Mouse (Mus musculus) liver (tissue): ENCODE results near the gene Vmn1r20.
"Not testable (repeated sequence)": the region's sequence is repeated elsewhere in the genome, so short reads cannot be mapped to it uniquely, and the experiment has no call there.

Experiments used
- DNase-seq: peaks from one replicate; pipeline ENCODE4 v3.0.0-alpha.2; 2020; ENCODE audit warnings: mixed read lengths

The Vmn1r20 gene

GRCm38 (mm10) chr6:57428630-57429029 is at the start of gene Vmn1r20:
Vmn1r20 (plus strand) TSS chr6:57428930.
- DNase-seq, result no peak

- no peak for DNase-seq
These were observed 33.0 kb upstream of the Vmn1r20 start, which contains the start of gene Vmn1r18 for GRCm38 (mm10) chr6:57395683-57396082. Vmn1r18 (minus strand) TSS chr6:57395783.

- DNase-seq, result not testable (repeated sequence)
These were observed 25.2 kb upstream of the Vmn1r20 start, which contains the start of gene Vmn1r19 for GRCm38 (mm10) chr6:57403480-57403879. Vmn1r19 (plus strand) TSS chr6:57403780.

- DNase-seq, result no peak
These were observed 2.5 kb downstream of the Vmn1r20 start for GRCm38 (mm10) chr6:57431196-57431595.

- DNase-seq, result not testable (repeated sequence)
These were observed 39.4 kb downstream of the Vmn1r20 start for GRCm38 (mm10) chr6:57468161-57468560.
